Mouse (Mus musculus) neural tube, embryonic 10.5 days (tissue): ENCODE measurements at regions not wholly inside any gene's neighbourhood (a gene's known extent, or its start where the extent isn't known, plus 50 kb on each side); places are given as distances from the start of the nearest gene placed in this dataset.

ENCODE experiments used
- DNase-seq: peaks from one replicate; pipeline ENCODE4 v3.0.0-alpha.2; 2017; ENCODE audit warnings: low spot score; ENCODE audit errors: extremely low spot score

GRCm38 (mm10) chr4:127862875-127863274 is 107.9 kb downstream of the CK137956 start:
- DNase-seq: no peak

- DNase-seq: no peak
Observed at GRCm38 (mm10) chr4:127861319-127862117, 109.2 kb downstream of the CK137956 start.

- no peak for DNase-seq
Observed at GRCm38 (mm10) chr4:127860271-127860670, 110.5 kb downstream of the CK137956 start.

- DNase-seq: no peak
Observed at GRCm38 (mm10) chr4:127859505-127859904, 111.2 kb downstream of the CK137956 start.

GRCm38 (mm10) chr4:127858566-127858965 is 112.2 kb downstream of the CK137956 start:
- DNase-seq: no peak

GRCm38 (mm10) chr4:127855836-127856235 is 114.9 kb downstream of the CK137956 start:
- peak; percentile 17 for DNase-seq

- no peak for DNase-seq
Observed at GRCm38 (mm10) chr4:127854776-127855409, 115.9 kb downstream of the CK137956 start.

- DNase-seq: no peak
Observed at GRCm38 (mm10) chr4:127849306-127849705, 121.4 kb downstream of the CK137956 start.

GRCm38 (mm10) chr4:127846321-127846720 is 124.4 kb downstream of the CK137956 start:
- no peak for DNase-seq

- DNase-seq: no peak
Observed at GRCm38 (mm10) chr4:127843421-127843820, 127.3 kb downstream of the CK137956 start.

- DNase-seq: no peak
Observed at GRCm38 (mm10) chr4:127833668-127834067, 137.1 kb downstream of the CK137956 start.

GRCm38 (mm10) chr4:127826988-127827387 is 143.8 kb downstream of the CK137956 start:
- DNase-seq: no peak

- DNase-seq: no peak
Observed at GRCm38 (mm10) chr4:127819501-127819900, 151.2 kb downstream of the CK137956 start.

GRCm38 (mm10) chr4:127819009-127819408 is 151.7 kb downstream of the CK137956 start:
- DNase-seq: no peak

GRCm38 (mm10) chr4:127814631-127815030 is 156.1 kb downstream of the CK137956 start:
- DNase-seq: no peak

GRCm38 (mm10) chr4:127812047-127812545 is 158.7 kb downstream of the CK137956 start:
- no peak for DNase-seq

GRCm38 (mm10) chr4:127810899-127811510 is 159.7 kb downstream of the CK137956 start:
- DNase-seq: no peak

- no peak for DNase-seq
Observed at GRCm38 (mm10) chr4:127809006-127809405, 161.7 kb downstream of the CK137956 start.

- no peak for DNase-seq
Observed at GRCm38 (mm10) chr4:127789206-127789605, 181.5 kb downstream of the CK137956 start.

- DNase-seq: no peak
Observed at GRCm38 (mm10) chr4:127785786-127786185, 185.0 kb downstream of the CK137956 start.

- DNase-seq: no peak
Observed at GRCm38 (mm10) chr4:127771966-127772500, 198.7 kb downstream of the CK137956 start.

GRCm38 (mm10) chr4:127763736-127764135 is 207.0 kb downstream of the CK137956 start:
- no peak for DNase-seq
